In genomic region chr17:69176949-69177501, GRCm38 (mm10) we compare ENCODE assay signal across 12 mouse cellular contexts.
DNase-seq lines count a peak whose midpoint lies in the region; ATAC-seq and TF ChIP-seq lines count a peak whose summit lies in the region.
"Had no signal": no experiment of that assay in that cellular context is flagged by ENCODE, and none has a peak within 500 bp of the region (broad histone marks: within the 10 kb centered on the region; RNA-seq: fewer than 3 reads in every experiment).

No protein-coding gene starts in this region.

- no peak overlapping the region for H3K9ac ChIP-seq in lung, embryonic 14.5 days
- no peak overlapping the region for H3K9ac ChIP-seq in stomach, postnatal 0 days (ENCODE audit: low read length)
- H3K9ac ChIP-seq: embryonic facial prominence, embryonic 12.5 days; liver, embryonic 15.5 days; neural tube, embryonic 13.5 days had no signal

- H3K4me3 ChIP-seq in heart, embryonic 10.5 days = 0 out of 2 replicates have a peak overlapping the region, but pooled peaks have one; percentile 12
- no peak overlapping the region for H3K4me3 ChIP-seq in lung, embryonic 14.5 days (ENCODE audit: low read depth, low read length)
- H3K4me3 ChIP-seq in lung, adult 2 months (replicated peaks; ENCODE audit: extremely low read depth, low read depth, low read length) = no peak overlapping the region
- no peak overlapping the region for H3K4me3 ChIP-seq in stomach, postnatal 0 days (ENCODE audit: low read depth, low read length)
- H3K4me3 ChIP-seq: embryonic facial prominence, embryonic 12.5 days; liver, embryonic 15.5 days; neural tube, embryonic 13.5 days had no signal

- no peak for ATAC-seq in lung, embryonic 14.5 days (ENCODE audit: insufficient read depth)
- ATAC-seq in stomach, postnatal 0 days (ENCODE audit: low FRiP score, low TSS enrichment) = no peak

- peaks cover 38% of the 10 kb centered on the region for H3K4me1 ChIP-seq in heart, embryonic 10.5 days
- H3K4me1 ChIP-seq in lung, embryonic 14.5 days (ENCODE audit: insufficient read depth) = peaks cover 4% of the 10 kb centered on the region; the same call in 1 of the 2 replicates
- no peaks in the 10 kb centered on the region for H3K4me1 ChIP-seq in lung, adult 2 months (ENCODE audit: control insufficient read depth, insufficient read depth, low read length)
- 0 out of 2 replicates have a peak, but pooled peaks cover 2% of the 10 kb centered on the region for H3K4me1 ChIP-seq in stomach, postnatal 0 days (replicated peaks; ENCODE audit: control insufficient read depth, insufficient read depth)

- H3K9me3 ChIP-seq in heart, embryonic 10.5 days = no peaks in the 10 kb centered on the region
- H3K9me3 ChIP-seq in lung, embryonic 14.5 days (ENCODE audit: low read depth, low read length) = no peaks in the 10 kb centered on the region
- H3K9me3 ChIP-seq in stomach, postnatal 0 days (ENCODE audit: control insufficient read depth, low read length) = no peaks in the 10 kb centered on the region
- H3K9me3 ChIP-seq: embryonic facial prominence, embryonic 12.5 days; liver, embryonic 15.5 days; neural tube, embryonic 13.5 days had no signal

- 48% methylated on average over 16 of the region's 16 CpGs for WGBS in heart, embryonic 10.5 days
- 40% methylated on average over 16 of the region's 16 CpGs for WGBS in lung, embryonic 14.5 days
- WGBS in lung, adult 2 months = 58% methylated on average over 16 of the region's 16 CpGs
- WGBS in stomach, postnatal 0 days = 64% methylated on average over 16 of the region's 16 CpGs

- intact Hi-C loops in heart, postnatal 36 days (cut with DNase I) = no loop called here

- no peak for TF ChIP-seq POLR2A in lung, adult 2 months (IDR thresholded peaks at IDR 0.05; ENCODE audit: borderline replicate concordance, extremely low read depth, low read depth, low read length)

- DNase-seq in heart, embryonic 10.5 days (ENCODE audit: low spot score) = no peak
- no peak for DNase-seq in heart, postnatal 36 days
- DNase-seq in lung, embryonic 14.5 days = peak; percentile 15
- no peak for DNase-seq in lung, adult 2 months
- DNase-seq in cerebellum, adult 8-10 months = peak; percentile 58
- peak; percentile 25 to 30 for DNase-seq in layer of hippocampus, postnatal 10 days (ENCODE audit: low spot score in 2 of 2)
- no peak for DNase-seq in adrenal gland, postnatal 4 days (ENCODE audit: low spot score in 2 of 2)
- no peak for DNase-seq in stomach, postnatal 0 days (ENCODE audit: low spot score)
- DNase-seq: kidney, adult 8-10 months had no signal

- no peaks in the 10 kb centered on the region for H3K27me3 ChIP-seq in heart, embryonic 10.5 days (ENCODE audit: insufficient read depth, poor library complexity, severe bottlenecking)
- no peaks in the 10 kb centered on the region for H3K27me3 ChIP-seq in lung, embryonic 14.5 days (ENCODE audit: insufficient read depth, low read length)
- no peaks in the 10 kb centered on the region for H3K27me3 ChIP-seq in stomach, postnatal 0 days (ENCODE audit: control insufficient read depth, insufficient read depth, low read length)
- H3K27me3 ChIP-seq: embryonic facial prominence, embryonic 12.5 days; liver, embryonic 15.5 days; neural tube, embryonic 13.5 days had no signal

- TF ChIP-seq CTCF in lung, embryonic 14.5 days (IDR thresholded peaks at IDR 0.05; ENCODE audit: low read depth) = no peak
- TF ChIP-seq CTCF in lung, adult 2 months (IDR thresholded peaks at IDR 0.05; ENCODE audit: insufficient read depth, low read length) = no peak
- TF ChIP-seq CTCF in stomach, postnatal 0 days (IDR thresholded peaks at IDR 0.05; ENCODE audit: low read depth) = no peak

- H3K4me2 ChIP-seq in lung, embryonic 14.5 days = no peak overlapping the region; the same call in 1 of the 2 replicates
- no peak overlapping the region for H3K4me2 ChIP-seq in stomach, postnatal 0 days (replicated peaks; ENCODE audit: low read depth)
- H3K4me2 ChIP-seq: embryonic facial prominence, embryonic 12.5 days; liver, embryonic 15.5 days; neural tube, embryonic 13.5 days had no signal

- peak overlapping the region; percentile 53; the same call in 1 of the 2 replicates for H3K27ac ChIP-seq in heart, embryonic 10.5 days
- H3K27ac ChIP-seq in lung, embryonic 14.5 days (ENCODE audit: low read depth) = no peak overlapping the region
- H3K27ac ChIP-seq in stomach, postnatal 0 days (replicated peaks) = no peak overlapping the region
- H3K27ac ChIP-seq: embryonic facial prominence, embryonic 12.5 days; liver, embryonic 15.5 days; neural tube, embryonic 13.5 days had no signal

- H3K36me3 ChIP-seq in heart, embryonic 10.5 days = no peaks in the 10 kb centered on the region
- no peaks in the 10 kb centered on the region for H3K36me3 ChIP-seq in lung, embryonic 14.5 days (ENCODE audit: insufficient read depth)
- H3K36me3 ChIP-seq in stomach, postnatal 0 days (ENCODE audit: control insufficient read depth, insufficient read depth, low read length) = no peaks in the 10 kb centered on the region
- H3K36me3 ChIP-seq: embryonic facial prominence, embryonic 12.5 days; liver, embryonic 15.5 days; neural tube, embryonic 13.5 days had no signal

- no peak for TF ChIP-seq EP300 in stomach, postnatal 0 days (optimal IDR thresholded peaks at IDR 0.05)

Comparison
In these comparisons a context has a peak if more than half of its experiments do, and no peak if none do; other contexts are left out.
1. DNase-seq: peak in lung, embryonic 14.5 days (single experiment), cerebellum, adult 8-10 months (single experiment) and layer of hippocampus, postnatal 10 days (2 of 2); none in heart, embryonic 10.5 days (single experiment), heart, postnatal 36 days (0 of 2), lung, adult 2 months (single experiment), adrenal gland, postnatal 4 days (0 of 2) and stomach, postnatal 0 days (single experiment).